Mouse (Mus musculus): ENCODE measurements at regions not wholly inside any gene's neighbourhood (a gene's known extent, or its start where the extent isn't known, plus 50 kb on each side); places are given as distances from the start of the nearest gene placed in this dataset.

- TF ChIP-seq POLR2A (IDR thresholded peaks at IDR 0.05; ENCODE audit: borderline replicate concordance, control insufficient read depth, low read depth, low read length) = no peak
- no peak for TF ChIP-seq CTCF (IDR thresholded peaks at IDR 0.05; ENCODE audit: control insufficient read depth, insufficient read depth, low read length)
Observed at GRCm38 (mm10) chr10:17567631-17568030, 155.4 kb upstream of the Cited2 start.

All from bone marrow, adult 2 months (tissue).